Mouse (Mus musculus) c-Kit-negative CD71-positive TER-119-positive erythroid progenitor cells, embryonic 14.5 days (primary cell): ENCODE measurements around the gene Adcy6.

Source experiments
- DNase-seq: peaks from one replicate; pipeline ENCODE4 v3.0.0-alpha.2; 2013; ENCODE audit warnings: low read depth, low spot score

The Adcy6 gene

DNA sequence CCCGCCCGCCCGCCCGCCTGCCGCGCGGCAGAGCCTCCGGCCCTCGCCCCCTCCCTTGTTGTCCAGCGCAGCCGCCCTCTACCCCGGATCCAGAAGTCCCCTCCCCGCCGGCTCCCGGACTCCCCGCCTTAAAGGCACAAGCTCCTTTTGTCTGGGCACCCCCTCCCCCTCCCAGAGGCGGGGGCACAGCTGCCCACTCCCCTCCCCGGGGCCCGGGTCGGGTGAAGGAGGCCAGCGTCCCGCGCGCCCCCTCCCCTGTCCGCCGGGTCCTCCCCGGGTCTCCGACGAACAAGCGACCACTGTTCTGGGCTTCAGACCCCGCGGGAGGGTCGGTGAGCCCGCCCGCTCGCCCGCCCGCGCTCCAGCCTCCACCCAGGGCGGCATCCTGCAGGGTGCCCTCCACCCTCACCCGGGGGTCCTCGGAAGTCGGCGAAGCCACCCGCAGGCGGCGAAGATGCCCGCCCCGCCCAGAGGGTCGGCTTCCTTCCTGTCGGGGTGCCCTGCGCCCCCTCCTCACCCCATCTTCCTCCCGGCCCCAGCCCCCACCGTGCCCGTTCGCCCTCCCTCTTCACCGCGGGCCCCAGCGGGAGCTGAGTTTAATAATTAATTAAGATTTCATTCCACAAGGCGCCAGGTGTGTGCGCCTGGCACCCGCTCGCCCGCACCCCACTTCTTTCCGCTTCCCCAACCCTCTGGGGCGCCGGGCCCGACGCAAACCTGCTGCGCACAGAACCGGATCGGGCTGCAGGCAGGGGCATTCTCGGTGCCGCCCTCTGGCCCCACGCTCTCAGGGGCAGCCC, at the start of gene Adcy6:
Adcy6 (minus strand) TSS at position 746 of the 800 bp plus-strand sequence.
- no peak for DNase-seq

- no peak for DNase-seq
Observed at GRCm38 (mm10) chr15:98656982-98657751, 47.3 kb upstream of the Adcy6 start.

- DNase-seq: no peak
Observed at GRCm38 (mm10) chr15:98652174-98652573, 42.3 kb upstream of the Adcy6 start.

- no peak for DNase-seq
Observed at GRCm38 (mm10) chr15:98651431-98651830, 41.6 kb upstream of the Adcy6 start.

DNA sequence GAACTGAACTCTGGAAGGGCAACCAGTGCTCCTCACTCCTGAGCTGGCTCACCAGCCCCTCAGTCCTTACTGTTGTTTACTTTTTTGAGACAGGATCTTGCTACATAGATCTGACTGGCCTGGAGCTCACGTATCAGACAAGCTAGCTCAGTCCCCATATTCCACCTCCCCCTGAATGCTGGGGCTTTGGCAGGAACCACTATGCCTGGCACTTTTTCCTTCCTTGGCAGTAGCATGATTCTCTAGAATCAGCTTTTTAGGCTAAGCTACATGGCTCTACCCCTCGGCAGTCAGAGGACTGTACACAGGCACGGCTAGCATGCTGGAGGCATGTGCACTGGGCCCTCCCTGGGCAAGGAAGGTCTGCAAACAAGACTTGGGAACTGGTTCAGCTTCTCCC, 38.2 kb upstream of the Adcy6 start:
- no peak for DNase-seq

DNA sequence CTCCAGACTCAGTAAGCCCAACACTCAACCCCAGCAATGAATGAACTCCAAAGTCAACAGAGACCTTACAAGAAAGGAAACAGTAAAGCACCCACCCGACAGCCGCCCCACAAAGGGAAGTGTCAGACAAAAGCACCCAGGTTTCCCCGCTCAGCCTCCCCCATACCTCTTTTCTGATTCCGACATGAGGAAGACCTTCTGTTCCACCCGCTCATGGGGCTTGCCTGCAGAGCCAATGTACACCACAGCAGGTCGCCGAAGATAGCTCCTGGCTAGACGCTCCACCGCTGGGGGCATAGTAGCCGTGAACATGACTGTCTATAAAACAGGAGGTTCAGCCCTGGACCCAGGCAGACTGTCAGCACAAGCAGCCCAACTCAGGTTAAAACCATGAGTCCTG, 37.4 kb upstream of the Adcy6 start:
- DNase-seq: no peak

GRCm38 (mm10) chr15:98646737-98647136, 36.9 kb upstream of the Adcy6 start:
- no peak for DNase-seq

- no peak for DNase-seq
Observed at GRCm38 (mm10) chr15:98645057-98646026, 35.5 kb upstream of the Adcy6 start.

GRCm38 (mm10) chr15:98644406-98644805, 34.5 kb upstream of the Adcy6 start:
- DNase-seq: no peak

- no peak for DNase-seq
Observed at GRCm38 (mm10) chr15:98640157-98640556, 30.3 kb upstream of the Adcy6 start.

- DNase-seq: no peak
Observed at GRCm38 (mm10) chr15:98637155-98637554, 27.3 kb upstream of the Adcy6 start.

DNA sequence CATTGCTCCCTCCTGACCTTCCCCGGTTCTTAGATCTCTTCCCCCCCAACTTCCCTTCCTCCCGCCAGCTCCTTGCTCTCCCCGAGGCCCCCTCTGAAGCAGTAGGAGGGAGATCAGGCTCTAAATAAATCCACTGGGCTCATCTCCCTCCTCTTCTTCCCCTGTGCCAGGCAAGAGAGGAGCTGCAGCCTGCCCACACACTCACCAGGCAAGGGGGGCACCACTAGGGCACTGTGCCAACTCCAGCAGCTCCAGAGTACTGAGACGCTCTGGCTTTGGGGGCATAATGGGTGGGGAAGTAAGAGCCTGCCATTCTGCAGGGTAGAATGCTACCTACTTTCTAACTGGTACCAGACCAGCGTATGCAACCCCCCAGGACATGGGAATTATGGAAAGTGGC, 26.6 kb upstream of the Adcy6 start:
- no peak for DNase-seq

GRCm38 (mm10) chr15:98635291-98635841, 25.5 kb upstream of the Adcy6 start:
- DNase-seq: no peak

DNA sequence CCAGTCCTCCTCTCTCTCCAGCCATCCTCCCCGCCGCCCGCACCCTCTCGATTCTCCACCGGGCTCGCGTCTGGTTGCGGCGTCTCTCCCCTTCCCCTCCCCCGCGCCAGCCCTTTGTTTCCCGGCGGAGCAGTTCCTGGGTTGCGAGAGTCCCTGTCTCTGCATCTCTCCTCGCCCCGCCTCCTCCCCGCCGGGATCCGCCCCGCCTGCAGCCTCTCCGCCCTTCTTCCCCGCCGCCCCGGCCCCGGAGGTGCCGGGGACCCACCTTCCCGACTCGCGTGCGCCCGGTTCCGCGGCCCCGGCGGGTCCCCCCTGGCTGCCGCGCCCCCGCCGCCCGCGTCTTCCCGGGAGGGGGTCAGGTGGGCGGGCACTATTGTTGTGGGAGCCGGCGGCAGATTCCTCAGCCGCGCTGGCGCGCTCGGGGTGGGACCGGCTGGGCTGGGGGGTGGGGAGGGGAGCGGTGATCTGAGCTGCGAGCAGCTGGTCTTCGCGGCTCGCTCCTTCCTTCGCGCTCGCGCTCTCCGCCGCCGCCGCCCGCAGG, 24.7 kb upstream of the Adcy6 start:
- no peak for DNase-seq

GRCm38 (mm10) chr15:98633822-98634470, 24.1 kb upstream of the Adcy6 start:
- DNase-seq: no peak

DNA sequence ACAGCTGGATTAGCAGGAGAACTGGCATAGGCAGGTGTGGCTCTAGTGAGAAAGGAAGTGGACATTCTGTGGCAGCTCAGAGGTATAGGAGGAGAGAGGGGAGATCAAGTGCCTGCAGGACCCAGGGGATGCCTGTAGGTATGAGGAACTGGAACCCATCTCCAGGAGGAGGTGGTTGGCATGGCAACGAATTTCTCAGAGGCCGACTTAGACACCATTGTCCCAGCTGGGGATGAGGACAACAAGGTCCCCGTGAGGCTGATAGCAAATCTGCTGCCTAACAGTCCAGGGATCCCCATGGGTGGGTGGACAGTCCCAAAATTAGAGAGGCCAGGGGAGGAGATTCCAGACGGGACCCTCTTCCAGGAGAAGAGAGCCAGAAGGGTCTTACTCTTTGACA, 23.0 kb upstream of the Adcy6 start:
- no peak for DNase-seq

- no peak for DNase-seq
Observed at GRCm38 (mm10) chr15:98632107-98632744, 22.4 kb upstream of the Adcy6 start.

GRCm38 (mm10) chr15:98631493-98631892, 21.6 kb upstream of the Adcy6 start:
- peak; percentile 34 for DNase-seq

- no peak for DNase-seq
Observed at GRCm38 (mm10) chr15:98630540-98630939, 20.7 kb upstream of the Adcy6 start, which contains the start of gene Cacnb3. Gene Cacnb3, plus strand, starts transcription at chr15:98630840.

- no peak for DNase-seq
Observed at GRCm38 (mm10) chr15:98629464-98629863, 19.6 kb upstream of the Adcy6 start.
